Mouse (Mus musculus) embryonic facial prominence, embryonic 10.5 days (tissue): ENCODE measurements around the gene Kif24. TPM values are rescaled to one million over a fixed set of nuclear protein-coding genes. Genes with fewer than 3 reads are reported as not detected.

Experiments
- DNase-seq: peaks from one replicate; pipeline ENCODE4 v3.0.0-alpha.2; 2017; ENCODE audit warnings: low spot score
- H3K27ac ChIP-seq: fragments of 300-500 bp; sonication (generic); replicated peaks from 2 replicates; pipeline ENCODE4 v1.5.1; 2016; ENCODE audit warnings: mild to moderate bottlenecking
- H3K27me3 ChIP-seq: fragments of 300-500 bp; sonication (generic); replicated peaks from 2 replicates; pipeline ENCODE4 v1.6.1; 2016; ENCODE audit warnings: low read depth, mild to moderate bottlenecking; ENCODE audit not compliant: poor library complexity, severe bottlenecking
- H3K36me3 ChIP-seq: fragments of 300-500 bp; sonication (generic); replicated peaks from 2 replicates; pipeline ENCODE4 v1.6.1; 2016; ENCODE audit warnings: mild to moderate bottlenecking, moderate library complexity
- H3K4me1 ChIP-seq: fragments of 300-500 bp; sonication (generic); 2 replicates; pipeline ENCODE4 v1.6.1; 2016
- H3K4me3 ChIP-seq: fragments of 300-500 bp; sonication (generic); 2 replicates; pipeline ENCODE4 v1.5.1; 2016; ENCODE audit warnings: mild to moderate bottlenecking, moderate library complexity
- H3K9me3 ChIP-seq: fragments of 300-500 bp; sonication (generic); 2 replicates; pipeline ENCODE4 v1.6.1; 2016; ENCODE audit warnings: mild to moderate bottlenecking
- WGBS: fragments of 180-500 bp; shearing (Covaris S2); methylation state at CpG from one replicate; pipeline ENCODE4 v1.1.7; 2016; 5-methylcytosine and 5-hydroxymethylcytosine counted together
- polyA plus RNA-seq: library from polyadenylated mRNA; unstranded; fragments of >200 nt; fragmentation: Nextera tagmentation; extraction: Ambion mirVana; gene quantifications from 2 replicates; pipeline ENCODE4 v1.2.1, GENCODE M21; 2016

The Kif24 gene
- 13.7 and 15.1 TPM in 2 replicates for polyA plus RNA-seq

DNA sequence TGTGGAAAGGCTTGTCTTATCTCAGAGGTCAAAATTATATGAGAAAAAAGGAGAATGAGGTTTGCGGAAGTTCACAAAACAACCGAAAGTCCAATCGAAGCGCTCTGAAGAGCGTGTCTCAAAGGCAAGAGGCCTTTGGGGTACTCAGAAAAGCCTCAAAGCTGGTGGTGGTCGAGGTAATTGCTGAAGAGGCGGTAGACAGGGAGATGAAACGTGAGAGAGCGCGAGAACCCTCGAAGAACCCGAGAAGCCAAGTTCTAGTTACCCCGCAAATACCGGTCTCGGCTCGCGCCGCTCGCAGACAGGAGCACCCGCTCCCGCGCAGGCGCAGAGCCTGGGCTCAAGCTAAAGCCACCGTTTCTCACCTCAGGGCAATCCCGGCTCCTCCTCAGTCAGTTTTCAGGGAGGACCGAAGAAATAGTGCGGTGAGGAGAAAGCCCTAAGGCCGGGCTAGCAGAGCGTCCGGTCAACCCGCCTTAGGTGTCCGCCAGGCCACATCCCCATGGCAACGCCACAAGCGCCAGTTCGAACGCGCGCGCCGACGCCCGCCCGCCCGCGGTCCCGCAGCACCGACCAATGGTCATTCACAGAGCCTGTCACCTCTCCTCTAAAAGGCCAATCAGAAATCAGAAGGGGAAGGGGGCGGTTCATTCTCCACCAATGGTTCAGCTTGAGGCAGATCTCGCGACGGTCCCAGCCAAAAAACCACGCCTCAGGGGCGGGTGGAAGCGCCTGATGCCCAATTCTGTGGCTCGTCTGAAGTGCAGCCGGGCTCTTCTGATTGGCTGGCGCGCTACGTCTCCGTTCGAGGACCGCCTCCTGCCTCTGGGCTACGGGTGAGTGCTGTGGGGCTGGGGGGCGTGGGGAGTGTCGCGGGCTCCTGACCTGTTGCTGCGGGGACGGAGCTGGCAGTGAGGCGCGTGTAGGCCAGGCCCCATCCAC lies at the start of gene Kif24, which contains the start of gene Nudt2:
Kif24 (minus strand) TSS at position 543 of the 942 bp plus-strand sequence.
Nudt2 (plus strand) TSS at position 807 of the 942 bp plus-strand sequence.
- Histone ChIP-seq H3K36me3 (peaks cover 29% of the 10 kb centered on the region), H3K4me1 (peaks cover 33% of the 10 kb centered on the region)

DNA sequence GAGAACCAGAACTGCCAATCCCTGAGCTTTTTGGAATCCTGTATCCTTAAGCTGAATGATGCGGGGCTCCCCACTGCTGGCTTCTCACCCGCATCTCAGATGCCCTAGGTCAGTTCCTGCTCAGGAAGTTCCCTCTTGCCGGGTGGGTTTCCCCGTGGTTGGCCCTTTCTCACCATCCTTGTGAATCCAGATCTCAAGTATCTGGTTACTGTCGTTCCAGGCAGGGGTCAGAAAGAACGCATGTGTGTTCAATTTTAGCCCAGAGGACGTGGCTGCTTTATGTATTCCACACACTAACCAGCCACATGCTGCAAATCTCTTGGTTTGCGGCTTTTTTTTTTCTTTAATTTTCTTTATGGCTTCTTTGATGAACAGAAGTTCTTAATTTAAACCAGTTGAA lies 49.0 kb upstream of the Kif24 start:
- WGBS, result 15% methylated on average over 8 of the region's 8 CpGs

More for the DNA sequence above, at the start of gene Kif24, which contains the start of gene Nudt2:
- Histone ChIP-seq H3K27me3 (no peaks in the 10 kb centered on the region), H3K4me3 (peak within 1 kb of the TSS; percentile 75), H3K27ac (peak within 1 kb of the TSS; percentile 89), H3K9me3 (0 out of 2 replicates have a peak, but pooled peaks cover 2% of the 10 kb centered on the region)
- peak; percentile 98 for DNase-seq
- WGBS, result under 1% methylated on average over 70 of the region's 70 CpGs

DNA sequence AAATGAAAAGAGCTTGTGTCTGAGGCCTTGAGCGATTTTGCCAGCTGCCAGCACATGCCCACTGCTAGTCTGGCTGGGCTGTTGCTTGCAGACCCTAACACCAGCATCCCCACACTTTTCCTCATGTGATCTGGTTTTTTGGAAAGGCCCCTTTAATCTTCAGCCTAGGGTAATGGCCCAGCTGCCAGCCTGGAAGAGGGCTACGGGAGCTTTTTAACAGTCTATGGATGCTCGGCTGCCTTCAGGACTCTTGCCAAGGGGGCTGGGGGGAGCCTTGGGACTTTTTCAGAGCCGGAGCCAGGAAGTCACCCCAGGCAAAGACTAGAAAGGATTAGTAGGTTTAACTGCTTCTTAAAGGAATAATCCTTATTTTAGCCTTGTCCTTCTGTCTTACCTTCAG lies 48.6 kb upstream of the Kif24 start:
- Histone ChIP-seq H3K27me3 (peaks cover 42% of the 10 kb centered on the region), H3K27ac (peak overlapping the region; percentile 78), H3K4me1 (peaks cover 35% of the 10 kb centered on the region), H3K9me3 (no peaks in the 10 kb centered on the region), H3K36me3 (no peaks in the 10 kb centered on the region), H3K4me3 (peak overlapping the region; percentile 4; the same call in 1 of the 2 replicates)
- DNase-seq, result peak; percentile 40
- 28% methylated on average over 4 of the region's 4 CpGs for WGBS

More for the DNA sequence above, 49.0 kb upstream of the Kif24 start:
- H3K27ac ChIP-seq, result peak overlapping the region; percentile 78
- no peaks in the 10 kb centered on the region for H3K36me3 ChIP-seq
- H3K27me3 ChIP-seq, result peaks cover 38% of the 10 kb centered on the region
- H3K9me3 ChIP-seq, result no peaks in the 10 kb centered on the region
- DNase-seq, result peak; percentile 75
- peaks cover 34% of the 10 kb centered on the region for H3K4me1 ChIP-seq
- peak overlapping the region; percentile 4; the same call in 1 of the 2 replicates for H3K4me3 ChIP-seq

DNA sequence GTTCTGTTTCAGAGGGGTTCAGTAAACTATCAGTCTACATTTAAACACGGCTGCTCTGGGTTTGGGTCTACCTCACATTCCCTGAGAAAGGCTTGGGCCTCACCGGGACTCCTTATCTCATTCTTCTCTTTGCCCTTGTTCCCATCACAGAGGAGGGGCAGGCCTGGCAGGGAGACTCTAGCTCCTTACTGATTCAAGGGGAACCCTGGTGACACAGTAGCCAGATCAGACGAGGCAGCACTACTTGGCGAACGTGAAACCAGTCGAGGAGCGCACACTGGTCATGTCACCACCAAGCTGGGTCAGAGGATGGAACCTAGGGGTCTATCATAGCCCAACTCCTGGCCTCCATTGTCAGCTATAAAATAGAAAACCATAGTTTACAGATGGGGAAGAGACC lies 43.3 kb upstream of the Kif24 start:
- no peak for DNase-seq
- no peaks in the 10 kb centered on the region for H3K36me3 ChIP-seq
- peaks cover 3% of the 10 kb centered on the region; the same call in 1 of the 2 replicates for H3K9me3 ChIP-seq
- peaks cover 48% of the 10 kb centered on the region for H3K4me1 ChIP-seq
- 45% methylated on average over 7 of the region's 7 CpGs for WGBS
- H3K4me3 ChIP-seq, result no peak overlapping the region
- peaks cover 70% of the 10 kb centered on the region for H3K27me3 ChIP-seq
- no peak overlapping the region for H3K27ac ChIP-seq

DNA sequence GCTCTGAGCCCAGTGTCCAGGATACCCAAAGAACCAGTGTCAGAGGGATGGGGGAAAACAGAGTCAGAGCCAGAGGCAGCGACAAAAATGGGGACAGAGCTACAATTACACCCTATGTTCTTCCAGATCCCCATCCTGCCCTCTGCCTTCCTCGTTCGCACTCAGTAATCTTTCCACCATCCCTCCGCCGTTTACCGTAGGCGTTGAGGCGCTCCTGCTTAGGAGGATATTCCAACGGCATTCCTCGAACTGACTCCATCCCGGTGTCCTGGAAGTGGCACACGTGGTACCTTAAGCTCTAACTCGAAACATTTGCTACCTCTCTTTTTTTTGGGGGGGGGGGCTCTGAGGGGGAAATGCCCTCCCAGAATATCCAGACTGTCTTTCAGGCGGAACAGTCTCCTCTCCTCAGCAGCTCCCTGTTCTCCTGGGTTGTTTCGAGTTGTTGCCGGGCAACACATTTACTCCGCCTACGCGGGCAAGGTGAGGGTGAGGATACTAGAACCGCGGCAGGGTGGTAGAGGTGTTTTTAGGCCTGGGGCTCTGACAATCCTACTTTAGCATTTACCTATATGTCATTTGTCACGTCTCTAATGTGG lies 42.7 kb upstream of the Kif24 start:
- Histone ChIP-seq H3K27ac (peak overlapping the region; percentile 89), H3K4me3 (peak overlapping the region; percentile 62), H3K4me1 (peaks cover 48% of the 10 kb centered on the region), H3K36me3 (no peaks in the 10 kb centered on the region), H3K27me3 (peaks cover 70% of the 10 kb centered on the region), H3K9me3 (peaks cover 3% of the 10 kb centered on the region; the same call in 1 of the 2 replicates)
- peak; percentile 65 for DNase-seq
- 1% methylated on average over 22 of the region's 22 CpGs for WGBS

DNA sequence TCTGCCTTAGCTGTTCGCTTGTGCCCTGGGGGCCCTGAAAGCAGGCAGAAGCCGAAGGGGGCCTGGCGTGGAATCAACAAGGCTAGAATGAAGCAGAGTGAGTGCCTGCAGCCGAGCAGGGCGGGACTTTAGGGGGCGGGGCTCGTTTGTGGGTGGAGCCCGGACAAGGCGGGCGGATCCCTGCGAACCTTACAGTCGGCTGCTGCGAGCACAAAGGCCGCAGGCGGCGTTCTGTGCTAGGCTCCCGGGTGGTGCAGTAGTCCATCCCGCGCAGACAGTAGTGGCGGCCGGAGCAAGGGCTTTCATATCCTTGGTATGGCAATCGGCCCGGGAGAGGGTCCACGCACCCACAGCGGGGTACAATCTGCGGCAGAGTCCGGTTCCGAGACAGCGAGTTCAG lies 42.2 kb upstream of the Kif24 start:
- Histone ChIP-seq H3K9me3 (peaks cover 3% of the 10 kb centered on the region; the same call in 1 of the 2 replicates), H3K36me3 (no peaks in the 10 kb centered on the region), H3K4me1 (peaks cover 49% of the 10 kb centered on the region), H3K27me3 (peaks cover 71% of the 10 kb centered on the region), H3K4me3 (peak overlapping the region; percentile 62), H3K27ac (peak overlapping the region; percentile 89)
- peak; percentile 93 for DNase-seq
- WGBS, result under 1% methylated on average over 29 of the region's 29 CpGs

DNA sequence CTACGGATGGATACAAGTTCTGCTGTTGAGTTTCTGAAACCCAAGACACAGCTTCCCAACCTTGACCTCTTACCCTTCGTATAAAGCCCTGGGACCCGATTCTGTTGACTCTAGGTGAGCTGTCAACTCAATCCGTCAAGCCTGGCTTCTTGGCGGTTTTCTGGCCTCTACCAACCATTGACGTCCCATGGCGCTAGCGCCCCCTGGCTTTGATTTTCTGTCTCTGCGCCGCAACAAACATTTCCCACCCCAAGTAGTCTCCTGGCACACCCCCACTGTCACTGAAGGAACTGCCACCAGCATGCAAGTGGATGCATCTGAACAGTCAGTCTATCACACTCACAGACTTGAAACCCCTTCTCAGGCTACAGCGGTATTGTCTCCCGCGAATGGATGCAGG lies 41.5 kb upstream of the Kif24 start:
- Histone ChIP-seq H3K4me1 (peaks cover 51% of the 10 kb centered on the region), H3K9me3 (peaks cover 3% of the 10 kb centered on the region; the same call in 1 of the 2 replicates), H3K27me3 (peaks cover 71% of the 10 kb centered on the region), H3K4me3 (peak overlapping the region; percentile 62), H3K27ac (peak overlapping the region; percentile 89), H3K36me3 (no peaks in the 10 kb centered on the region)
- DNase-seq, result peak; percentile 62
- WGBS, result 8% methylated on average over 13 of the region's 13 CpGs

DNA sequence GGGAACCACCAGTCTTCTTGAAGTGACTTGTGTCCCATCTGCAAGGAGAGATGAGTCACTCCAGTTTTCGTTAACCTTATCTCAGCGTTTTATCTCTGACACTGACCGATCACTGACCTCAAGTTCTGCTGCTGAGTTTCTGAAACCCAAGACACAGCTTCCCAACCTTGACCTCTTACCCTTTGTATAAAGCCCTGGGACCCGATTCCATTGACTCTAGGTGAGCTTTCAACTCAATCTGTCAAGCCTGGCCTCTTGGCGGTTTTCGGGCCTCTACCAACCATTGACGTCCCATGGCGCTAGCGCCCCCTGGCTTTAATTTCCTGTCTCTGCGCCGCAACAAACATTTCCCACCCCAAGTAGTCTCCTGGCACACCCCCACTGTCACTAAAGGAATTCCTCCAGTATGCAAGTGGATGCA lies 40.5 kb upstream of the Kif24 start:
- peaks cover 3% of the 10 kb centered on the region; the same call in 1 of the 2 replicates for H3K9me3 ChIP-seq
- H3K36me3 ChIP-seq, result no peaks in the 10 kb centered on the region
- H3K4me3 ChIP-seq, result no peak overlapping the region
- H3K27ac ChIP-seq, result no peak overlapping the region
- peaks cover 75% of the 10 kb centered on the region for H3K27me3 ChIP-seq
- 49% methylated on average over 11 of the region's 11 CpGs for WGBS
- no peak for DNase-seq
- peaks cover 51% of the 10 kb centered on the region for H3K4me1 ChIP-seq

DNA sequence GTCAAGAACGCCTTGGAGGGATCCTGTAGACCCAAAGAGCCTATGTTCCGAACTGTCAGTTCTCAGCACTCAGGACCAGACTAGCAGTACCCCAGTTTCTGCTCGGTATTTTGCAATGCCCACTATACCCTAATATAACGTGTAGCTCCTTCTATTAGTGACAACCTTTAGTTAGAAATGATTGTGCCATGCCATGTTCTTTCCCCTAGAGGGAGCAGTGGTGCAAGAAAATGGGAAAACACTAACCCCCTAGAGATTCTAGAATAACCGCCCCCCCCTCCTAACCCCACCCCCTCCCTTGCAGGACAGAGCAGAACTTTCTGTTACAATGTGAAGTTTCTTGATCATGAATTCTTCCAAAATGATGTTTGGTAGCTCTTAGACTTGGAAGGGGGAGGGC lies 39.6 kb upstream of the Kif24 start:
- Histone ChIP-seq H3K9me3 (peaks cover 3% of the 10 kb centered on the region; the same call in 1 of the 2 replicates), H3K4me3 (no peak overlapping the region), H3K4me1 (peaks cover 52% of the 10 kb centered on the region), H3K27me3 (peaks cover 75% of the 10 kb centered on the region), H3K27ac (no peak overlapping the region), H3K36me3 (no peaks in the 10 kb centered on the region)
- 75% methylated on average over 5 of the region's 5 CpGs for WGBS
- DNase-seq, result no peak

DNA sequence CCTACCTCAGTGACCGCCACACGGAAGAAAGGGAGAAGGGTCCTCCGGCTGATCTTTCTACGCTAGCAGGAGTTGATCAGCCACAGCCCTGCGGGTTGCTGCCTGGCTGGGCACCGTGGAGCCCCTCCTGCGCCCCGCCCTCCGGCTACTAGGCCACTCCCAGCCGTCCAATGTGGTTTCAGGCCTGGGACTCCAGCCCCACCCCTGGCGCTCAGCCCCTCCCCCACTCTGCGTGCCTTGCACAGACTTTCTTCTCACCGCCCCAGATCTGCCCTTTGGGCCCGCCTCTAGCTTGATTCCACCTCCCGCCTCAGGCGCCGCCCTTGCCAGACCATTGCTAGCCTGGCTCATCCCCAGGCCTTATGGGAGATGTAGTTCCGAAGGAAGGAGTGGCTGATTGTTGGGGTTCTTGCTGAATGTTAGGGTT lies 38.3 kb upstream of the Kif24 start, which contains the start of gene AI464131:
AI464131 (minus strand) TSS at position 91 of the 427 bp plus-strand sequence.
- peak; percentile 99 for DNase-seq
- Histone ChIP-seq H3K4me1 (peaks cover 57% of the 10 kb centered on the region), H3K4me3 (peak within 1 kb of the TSS; percentile 59), H3K9me3 (peaks cover 3% of the 10 kb centered on the region; the same call in 1 of the 2 replicates), H3K27me3 (peaks cover 75% of the 10 kb centered on the region), H3K36me3 (no peaks in the 10 kb centered on the region), H3K27ac (peak within 1 kb of the TSS; percentile 57)
- under 1% methylated on average over 18 of the region's 18 CpGs for WGBS

DNA sequence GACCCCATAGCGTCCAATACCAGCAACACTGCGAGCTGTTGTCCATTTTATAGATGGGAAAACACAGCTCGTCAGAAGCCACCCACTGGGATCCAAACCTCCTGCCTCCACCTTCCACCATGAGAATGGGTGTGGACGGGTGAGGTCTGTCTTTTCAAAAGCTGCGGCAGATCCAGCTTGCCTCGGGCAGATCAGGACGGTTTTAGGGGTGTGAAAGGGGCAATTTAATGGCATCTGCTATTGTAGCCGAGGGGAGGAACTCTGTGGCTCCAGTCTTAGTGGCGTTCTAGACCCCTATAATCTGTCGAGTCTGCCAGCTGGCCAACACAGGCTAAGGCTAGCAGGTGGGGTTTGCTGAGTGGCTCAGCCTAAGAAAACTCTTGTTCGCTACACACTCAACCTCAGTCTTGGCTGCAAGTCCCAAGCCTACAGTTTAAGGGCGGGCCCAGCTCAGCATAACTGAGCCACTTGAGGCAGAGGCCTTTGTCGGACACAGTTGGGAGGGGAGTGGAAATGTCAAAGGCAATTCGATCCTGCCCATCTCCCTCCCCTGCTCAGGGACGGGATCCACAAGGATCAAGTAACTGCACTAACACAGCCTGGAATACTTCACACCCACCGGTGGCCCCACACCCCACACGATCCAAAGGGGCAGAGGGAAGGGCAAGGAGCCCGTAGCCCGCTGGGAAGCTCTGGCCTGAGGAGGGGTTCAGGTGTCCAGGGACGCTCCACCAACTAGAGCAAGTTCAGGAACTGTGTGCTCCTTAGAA lies 37.7 kb upstream of the Kif24 start:
- H3K4me1 ChIP-seq, result peaks cover 57% of the 10 kb centered on the region
- H3K36me3 ChIP-seq, result no peaks in the 10 kb centered on the region
- 8% methylated on average over 20 of the region's 20 CpGs for WGBS
- peak overlapping the region; percentile 59 for H3K4me3 ChIP-seq
- H3K27me3 ChIP-seq, result peaks cover 78% of the 10 kb centered on the region
- no peak for DNase-seq
- H3K27ac ChIP-seq, result peak overlapping the region; percentile 57
- peaks cover 3% of the 10 kb centered on the region; the same call in 1 of the 2 replicates for H3K9me3 ChIP-seq
